Comparison of ENCODE assay signal across 20 mouse cellular contexts in genomic region chr1:177676657-177677056, GRCm38 (mm10). TPM values are rescaled to one million over a fixed set of nuclear protein-coding genes. Genes with fewer than 3 reads are reported as not detected.
DNase-seq lines count a peak whose midpoint lies in the region; ATAC-seq lines count a peak whose summit lies in the region.
"Had no signal": no experiment of that assay in that cellular context is flagged by ENCODE, and none has a peak within 500 bp of the region (broad histone marks: within the 10 kb centered on the region; RNA-seq: fewer than 3 reads in every experiment).

No protein-coding gene starts in this region.

- H3K36me3 ChIP-seq in midbrain, embryonic 15.5 days (replicated peaks) = no peaks in the 10 kb centered on the region
- H3K36me3 ChIP-seq: heart, embryonic 13.5 days; hindbrain, embryonic 15.5 days; limb, embryonic 15.5 days had no signal

- H3K27ac ChIP-seq in midbrain, embryonic 15.5 days = no peak overlapping the region
- H3K27ac ChIP-seq: heart, embryonic 13.5 days; hindbrain, embryonic 15.5 days; limb, embryonic 15.5 days had no signal

- peak; percentile 20 for DNase-seq in thymus, postnatal 14 days
- DNase-seq in thymus, adult 18-20 months = no peak
- DNase-seq in CD4-positive, CD25-positive, alpha-beta regulatory T cell, adult 2 months (ENCODE audit: low read depth, low spot score) = peak; percentile 11
- no peak for DNase-seq in urinary bladder, adult 2 months (ENCODE audit: low spot score)
- DNase-seq in left cerebral cortex, adult 11 months (ENCODE audit: low spot score) = no peak
- DNase-seq: adrenal gland, adult 8-10 months; cerebellum, adult 11-12 months; cerebellum, postnatal 36 days; heart, postnatal 36 days; kidney, adult 2 months; kidney, postnatal 14 days; lung, postnatal 10 days had no signal

- peak; percentile 19 for ATAC-seq in activated CD4-positive, CD25-positive, alpha-beta regulatory T cell, adult 4 months
- no peak for ATAC-seq in midbrain, embryonic 15.5 days (replicated peaks)
- ATAC-seq: forebrain, embryonic 14.5 days had no signal

- no peaks in the 10 kb centered on the region for H3K9me3 ChIP-seq in midbrain, embryonic 15.5 days
- H3K9me3 ChIP-seq: heart, embryonic 13.5 days; hindbrain, embryonic 15.5 days; limb, embryonic 15.5 days had no signal

- H3K9ac ChIP-seq in midbrain, embryonic 15.5 days = no peak overlapping the region
- H3K9ac ChIP-seq: heart, embryonic 13.5 days; hindbrain, embryonic 15.5 days; limb, embryonic 15.5 days had no signal

- no peaks in the 10 kb centered on the region for H3K27me3 ChIP-seq in midbrain, embryonic 15.5 days (replicated peaks)
- H3K27me3 ChIP-seq: heart, embryonic 13.5 days; hindbrain, embryonic 15.5 days; limb, embryonic 15.5 days had no signal

- no peak overlapping the region for H3K4me3 ChIP-seq in midbrain, embryonic 15.5 days
- H3K4me3 ChIP-seq: heart, embryonic 13.5 days; hindbrain, embryonic 15.5 days; limb, embryonic 15.5 days had no signal

- H3K4me2 ChIP-seq in midbrain, embryonic 15.5 days = no peak overlapping the region
- H3K4me2 ChIP-seq: heart, embryonic 13.5 days; hindbrain, embryonic 15.5 days; limb, embryonic 15.5 days had no signal

- WGBS in midbrain, embryonic 15.5 days = 89% methylated on average over 5 of the region's 5 CpGs

- no peaks in the 10 kb centered on the region for H3K4me1 ChIP-seq in midbrain, embryonic 15.5 days
- H3K4me1 ChIP-seq: heart, embryonic 13.5 days; hindbrain, embryonic 15.5 days; limb, embryonic 15.5 days had no signal

RNA-seq across cellular contexts. Expression of gene 1700016C15Rik, which starts 53.0 kb away (rescaled TPM):
- polyA plus RNA-seq in activated CD4-positive, CD25-positive, alpha-beta regulatory T cell, adult 4 months (2017; shearing (Covaris generic)) = under 1 TPM in 1 of 2 experiments, not detected in 1; 0.45 TPM
- polyA plus RNA-seq in midbrain, embryonic 15.5 days (2015; fragmentation: Nextera tagmentation; extraction: Ambion mirVana) = not detected in 2 replicates
- 0.14 and 0.19 TPM in 2 replicates for polyA plus RNA-seq in urinary bladder, adult 2 months (2012; rRNA removed)
- polyA plus RNA-seq: forebrain, embryonic 14.5 days; heart, embryonic 13.5 days; limb, embryonic 15.5 days; liver, embryonic 16.5 days; neural tube, embryonic 14.5 days had no signal

Comparison
In these comparisons a context has a peak if more than half of its experiments do, and no peak if none do; other contexts are left out.
1. DNase-seq: peak in thymus, postnatal 14 days (single experiment) and CD4-positive, CD25-positive, alpha-beta regulatory T cell, adult 2 months (single experiment); none in thymus, adult 18-20 months (0 of 2), urinary bladder, adult 2 months (single experiment) and left cerebral cortex, adult 11 months (single experiment).